Mouse (Mus musculus) spleen, postnatal 0 days (tissue): Measurements from ENCODE around the gene Ly6g6e. TPM values are rescaled to one million over a fixed set of nuclear protein-coding genes. Genes with fewer than 3 reads are reported as not detected.

Source experiments
- polyA plus RNA-seq: library from polyadenylated mRNA; unstranded; fragments of >200 nt; fragmentation: Nextera tagmentation; extraction: Ambion mirVana; gene quantifications from 2 replicates; pipeline ENCODE4 v1.2.1, GENCODE M21; 2015

Gene Ly6g6e
- polyA plus RNA-seq, 1 experiment from 2014 or later: 0.23 TPM

Other genes starting within 250 kb of the Ly6g6e start
- 33.1 and 34.3 TPM in 2 replicates for gene Stk19, start 240.0 kb upstream of the Ly6g6e start, polyA plus RNA-seq
- gene Dxo, start 239.9 kb upstream of the Ly6g6e start, polyA plus RNA-seq: 32.9 and 33.7 TPM in 2 replicates
- gene Skiv2l, start 226.7 kb upstream of the Ly6g6e start, polyA plus RNA-seq: 22.8 and 27.9 TPM in 2 replicates
- 49.8 and 51.5 TPM in 2 replicates for gene Nelfe, start 226.5 kb upstream of the Ly6g6e start, polyA plus RNA-seq
- 5.7 and 8.3 TPM in 2 replicates for gene Cfb, start 214.4 kb upstream of the Ly6g6e start, polyA plus RNA-seq
- gene Zbtb12, start 197.4 kb upstream of the Ly6g6e start, polyA plus RNA-seq: 0.99 and 1.2 TPM in 2 replicates
- not detected in 2 replicates for gene Gm20547, start 194.9 kb upstream of the Ly6g6e start, polyA plus RNA-seq
- 7.5 and 11.8 TPM in 2 replicates for gene C2, start 178.6 kb upstream of the Ly6g6e start, polyA plus RNA-seq
- 26.6 and 32.9 TPM in 2 replicates for gene Ehmt2, start 178.4 kb upstream of the Ly6g6e start, polyA plus RNA-seq
- 0.08 and 0.25 TPM in 2 replicates for gene Slc44a4, start 162.4 kb upstream of the Ly6g6e start, polyA plus RNA-seq
- gene Neu1, start 145.6 kb upstream of the Ly6g6e start, polyA plus RNA-seq: 15.6 and 21.0 TPM in 2 replicates
- 0.13 and 0.32 TPM in 2 replicates for gene Hspa1b, start 117.7 kb upstream of the Ly6g6e start, polyA plus RNA-seq
- gene Gm20481, start 107.0 kb upstream of the Ly6g6e start, polyA plus RNA-seq: not detected in 2 replicates
- 1.7 and 1.8 TPM in 2 replicates for gene Hspa1a, start 104.7 kb upstream of the Ly6g6e start, polyA plus RNA-seq
- gene Hspa1l, start 104.2 kb upstream of the Ly6g6e start, polyA plus RNA-seq: 0.23 and 0.30 TPM in 2 replicates
- gene Lsm2, start 95.0 kb upstream of the Ly6g6e start, polyA plus RNA-seq: 138 and 160 TPM in 2 replicates
- 104 and 108 TPM in 2 replicates for gene Vars, start 75.9 kb upstream of the Ly6g6e start, polyA plus RNA-seq
- gene Vwa7, start 60.3 kb upstream of the Ly6g6e start, polyA plus RNA-seq: 0.40 and 0.49 TPM in 2 replicates
- 19.7 and 23.0 TPM in 2 replicates for gene Sapcd1, start 48.9 kb upstream of the Ly6g6e start, polyA plus RNA-seq
- gene Msh5, start 30.2 kb upstream of the Ly6g6e start, polyA plus RNA-seq: 6.9 and 8.1 TPM in 2 replicates
- gene Clic1, start 26.9 kb upstream of the Ly6g6e start, polyA plus RNA-seq: 245 and 258 TPM in 2 replicates
- gene Ddah2, start 17.9 kb upstream of the Ly6g6e start, polyA plus RNA-seq: 52.0 and 69.5 TPM in 2 replicates
- 0.17 TPM in 1 of 2 replicates, not detected in the other for gene Ly6g6c, start 11.5 kb upstream of the Ly6g6e start, polyA plus RNA-seq
- gene Mpig6b, start 10.7 kb upstream of the Ly6g6e start, polyA plus RNA-seq: 2.5 and 3.1 TPM in 2 replicates
- 1.2 and 2.1 TPM in 2 replicates for gene Ly6g6d, start 1.2 kb downstream of the Ly6g6e start, polyA plus RNA-seq
- gene Ly6g6f, start 8.7 kb downstream of the Ly6g6e start, polyA plus RNA-seq: 1.4 and 2.2 TPM in 2 replicates
- 101 and 108 TPM in 2 replicates for gene Abhd16a, start 12.4 kb downstream of the Ly6g6e start, polyA plus RNA-seq
- gene Ly6g5c, start 31.4 kb downstream of the Ly6g6e start, polyA plus RNA-seq: not detected in 2 replicates
- 0.81 and 1.3 TPM in 2 replicates for gene Ly6g5b, start 38.5 kb downstream of the Ly6g6e start, polyA plus RNA-seq
- gene Gpank1, start 44.6 kb downstream of the Ly6g6e start, polyA plus RNA-seq: 19.0 and 20.3 TPM in 2 replicates
- 191 and 199 TPM in 2 replicates for gene Csnk2b, start 45.2 kb downstream of the Ly6g6e start, polyA plus RNA-seq
- gene D17H6S53E, start 49.5 kb downstream of the Ly6g6e start, polyA plus RNA-seq: 6.7 and 8.1 TPM in 2 replicates
- 0.17 and 0.64 TPM in 2 replicates for gene Apom, start 55.1 kb downstream of the Ly6g6e start, polyA plus RNA-seq
- gene Bag6, start 58.3 kb downstream of the Ly6g6e start, polyA plus RNA-seq: 31.2 and 32.4 TPM in 2 replicates
- gene Prrc2a, start 88.0 kb downstream of the Ly6g6e start, polyA plus RNA-seq: 85.1 and 90.0 TPM in 2 replicates
- gene Aif1, start 99.2 kb downstream of the Ly6g6e start, polyA plus RNA-seq: 36.5 and 52.2 TPM in 2 replicates
- 93.5 and 134 TPM in 2 replicates for gene Lst1, start 111.5 kb downstream of the Ly6g6e start, polyA plus RNA-seq
- 24.4 and 36.4 TPM in 2 replicates for gene Ltb, start 117.5 kb downstream of the Ly6g6e start, polyA plus RNA-seq
- 1.7 and 2.2 TPM in 2 replicates for gene Tnf, start 125.1 kb downstream of the Ly6g6e start, polyA plus RNA-seq
- 0.17 and 0.79 TPM in 2 replicates for gene Lta, start 128.4 kb downstream of the Ly6g6e start, polyA plus RNA-seq
- 0.82 and 2.5 TPM in 2 replicates for gene Gm16181, start 143.9 kb downstream of the Ly6g6e start, polyA plus RNA-seq
- gene Atp6v1g2, start 156.8 kb downstream of the Ly6g6e start, polyA plus RNA-seq: 2.3 and 2.4 TPM in 2 replicates
- 7.3 and 8.5 TPM in 2 replicates for gene Nfkbil1, start 158.9 kb downstream of the Ly6g6e start, polyA plus RNA-seq
- 195 TPM in 2 replicates for gene Ddx39b, start 164.8 kb downstream of the Ly6g6e start, polyA plus RNA-seq
- gene H2-D1, start 185.8 kb downstream of the Ly6g6e start, polyA plus RNA-seq: 356 and 410 TPM in 2 replicates
- gene H2-Q1, start 243.5 kb downstream of the Ly6g6e start, polyA plus RNA-seq: 0.05 TPM in 1 of 2 replicates, not detected in the other